Mouse (Mus musculus) kidney, postnatal 10 days (tissue): ENCODE measurements around the gene Neurod2.

ENCODE experiments used
- DNase-seq: peaks from one replicate; pipeline ENCODE4 v3.0.0; 2021; ENCODE audit warnings: mixed read lengths

Neurod2 gene

DNA sequence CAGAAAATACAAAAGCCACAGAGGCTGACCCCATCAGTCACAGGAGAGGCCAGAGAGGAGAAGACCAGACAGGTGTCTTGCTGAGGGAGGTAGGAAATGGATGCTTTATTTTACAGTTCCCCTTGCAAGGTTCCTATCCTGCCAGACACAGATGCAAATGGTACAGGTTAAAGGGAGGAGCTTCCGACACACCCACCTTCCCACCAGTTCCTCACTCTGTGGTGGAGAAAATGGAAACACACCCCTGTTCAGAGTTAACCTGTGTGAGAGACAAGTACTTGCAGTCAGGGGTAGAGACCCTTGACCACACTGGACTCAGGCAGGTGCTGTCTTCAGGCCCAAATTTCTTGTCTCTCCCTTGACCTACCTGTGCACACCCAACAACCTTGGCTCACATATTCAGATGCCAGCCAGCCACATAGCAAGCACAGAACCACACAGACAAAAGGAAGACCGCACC lies 1.3 kb upstream of the Neurod2 start:
- DNase-seq = no peak

DNA sequence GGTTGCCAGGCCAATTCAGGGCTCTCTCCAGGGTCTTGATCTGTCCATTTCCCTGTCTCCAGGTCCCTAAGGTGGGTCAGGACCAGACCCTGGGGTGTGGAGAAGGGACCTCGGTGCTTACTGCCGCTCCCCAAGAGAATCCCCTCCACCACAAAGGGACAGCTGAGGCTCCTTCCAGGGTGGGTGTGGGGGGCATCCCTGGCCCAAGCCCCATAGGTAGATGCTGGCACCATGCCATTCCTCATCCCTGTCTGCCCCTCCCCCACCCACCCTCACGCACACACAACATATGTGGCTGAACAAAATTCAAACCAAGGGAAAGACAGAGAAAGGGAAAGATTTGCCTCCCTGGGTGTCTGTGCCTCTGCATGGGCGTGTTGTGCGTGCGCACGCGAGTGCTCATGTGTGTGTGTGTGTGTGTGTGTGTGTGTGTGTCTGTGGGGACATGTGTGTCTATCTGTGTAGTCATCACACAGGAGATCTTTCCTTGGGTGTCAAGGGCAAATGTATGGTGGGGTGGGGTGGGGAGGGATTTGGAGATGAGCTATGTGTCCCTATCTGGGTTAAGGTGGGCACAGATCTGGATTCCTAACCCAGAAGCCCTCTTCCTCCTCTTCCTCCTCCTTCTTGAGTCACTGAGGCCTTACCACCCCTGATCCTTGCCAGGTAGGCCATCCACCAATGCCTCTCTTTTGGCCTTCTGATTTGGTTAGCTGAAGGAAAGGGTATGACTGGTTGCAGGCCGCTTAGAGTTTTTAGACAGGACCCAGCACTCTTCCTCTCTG lies 704 bp upstream of the Neurod2 start:
- DNase-seq = no peak

DNA sequence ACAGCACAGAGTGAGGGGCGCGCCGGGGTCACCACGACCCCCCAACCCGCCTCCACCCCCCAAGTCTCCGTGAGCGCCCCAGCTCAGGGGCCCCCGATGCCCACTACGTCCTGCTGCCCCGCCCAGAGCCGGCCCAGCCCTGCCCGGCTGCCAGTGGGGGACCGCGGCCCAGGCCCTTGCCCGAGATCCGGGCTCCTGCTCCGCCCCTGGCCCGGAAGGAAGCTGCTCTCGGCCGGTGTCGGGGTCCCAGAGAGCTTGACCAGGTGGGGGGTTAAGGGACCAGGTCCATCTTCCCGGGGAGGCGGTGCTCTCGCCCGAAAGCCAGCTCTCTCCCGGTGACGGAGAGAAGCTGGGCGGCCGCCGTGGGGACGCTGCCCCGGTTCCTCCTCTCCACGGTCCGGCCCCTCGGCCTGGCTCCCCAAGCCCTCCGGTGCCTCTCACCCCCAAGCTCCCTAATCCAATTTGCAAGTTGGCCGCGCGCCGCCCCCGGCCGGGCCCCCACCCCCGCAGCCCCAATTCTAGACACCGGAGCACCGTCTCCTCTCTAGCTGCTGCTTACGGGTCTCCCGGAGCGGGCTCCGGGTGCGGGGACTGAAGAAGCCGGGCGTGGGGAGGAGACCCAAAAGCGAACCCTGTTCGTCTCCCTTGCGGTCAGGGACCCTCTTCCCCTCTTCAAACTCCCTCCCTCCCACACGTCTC lies 928 bp downstream of the Neurod2 start:
- DNase-seq = no peak

- no peak for DNase-seq
These were observed 1.4 kb downstream of the Neurod2 start for GRCm38 (mm10) chr11:98328031-98328370.

DNA sequence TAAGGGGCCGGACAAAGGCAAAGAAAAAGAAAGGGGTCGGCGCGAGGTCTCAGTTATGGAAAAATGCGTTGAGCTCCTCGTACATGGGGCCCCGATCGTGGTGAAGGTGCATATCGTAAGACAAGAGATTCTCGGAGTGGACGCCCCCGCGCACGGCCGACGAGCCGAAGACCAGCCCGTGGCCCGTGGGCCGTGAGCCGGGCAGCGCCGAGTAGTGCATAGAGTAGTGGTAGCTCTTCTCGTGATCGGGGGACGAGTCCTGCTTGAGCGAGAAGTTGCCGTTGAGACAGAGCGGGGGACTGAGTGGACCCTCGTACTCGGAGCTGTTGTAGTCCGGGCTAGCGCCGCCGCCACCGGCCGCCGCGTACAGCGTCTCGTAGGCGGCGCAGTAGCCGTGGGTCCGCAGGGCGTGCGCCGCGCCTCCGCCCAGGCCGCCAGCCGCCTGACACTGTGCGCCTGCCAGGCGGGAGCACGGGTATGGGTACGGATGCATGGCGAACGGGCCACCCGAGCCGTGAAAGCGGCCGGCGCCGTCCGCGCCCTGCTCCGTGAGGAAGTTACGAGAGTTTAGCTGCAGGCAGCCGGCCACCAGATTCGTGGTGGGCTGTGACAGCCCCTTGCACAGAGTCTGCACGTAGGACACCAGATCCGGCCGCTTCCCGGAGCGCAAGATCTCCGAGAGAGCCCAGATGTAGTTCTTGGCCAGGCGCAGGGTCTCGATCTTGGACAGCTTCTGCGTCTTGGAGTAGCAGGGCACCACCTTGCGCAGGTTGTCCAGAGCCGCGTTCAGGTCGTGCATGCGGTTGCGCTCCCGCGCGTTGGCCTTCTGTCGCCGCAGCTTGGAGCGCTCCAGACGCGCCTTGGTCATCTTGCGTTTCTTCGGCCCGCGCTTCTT lies 2.1 kb downstream of the Neurod2 start:
- no peak for DNase-seq

- no peak for DNase-seq
These were observed 2.7 kb downstream of the Neurod2 start for GRCm38 (mm10) chr11:98326741-98327135.

DNA sequence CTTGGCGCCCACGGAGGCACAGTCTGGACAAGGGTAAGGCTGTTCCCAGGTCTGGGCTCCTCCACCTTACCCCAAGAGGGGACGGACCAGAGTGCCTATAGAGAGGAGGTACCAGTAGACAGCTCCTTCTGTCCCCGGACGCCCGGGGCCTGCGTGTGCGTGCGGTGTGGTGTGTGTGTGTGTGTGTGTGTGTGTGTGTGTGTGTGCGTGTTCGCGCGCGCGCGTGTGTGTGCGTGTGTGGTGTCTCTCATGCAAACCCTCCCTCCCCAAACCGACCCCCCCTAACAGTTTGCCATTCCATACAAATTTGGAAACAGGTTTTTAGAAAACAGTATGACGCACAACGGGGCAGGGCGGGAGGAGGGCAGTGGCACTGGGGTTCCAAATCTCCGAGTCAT lies 3.6 kb downstream of the Neurod2 start:
- no peak for DNase-seq

GRCm38 (mm10) chr11:98325191-98325820 lies 4.1 kb downstream of the Neurod2 start:
- DNase-seq = no peak

- DNase-seq = peak; percentile 75
These were observed 5.5 kb downstream of the Neurod2 start for GRCm38 (mm10) chr11:98323933-98324332.

DNA sequence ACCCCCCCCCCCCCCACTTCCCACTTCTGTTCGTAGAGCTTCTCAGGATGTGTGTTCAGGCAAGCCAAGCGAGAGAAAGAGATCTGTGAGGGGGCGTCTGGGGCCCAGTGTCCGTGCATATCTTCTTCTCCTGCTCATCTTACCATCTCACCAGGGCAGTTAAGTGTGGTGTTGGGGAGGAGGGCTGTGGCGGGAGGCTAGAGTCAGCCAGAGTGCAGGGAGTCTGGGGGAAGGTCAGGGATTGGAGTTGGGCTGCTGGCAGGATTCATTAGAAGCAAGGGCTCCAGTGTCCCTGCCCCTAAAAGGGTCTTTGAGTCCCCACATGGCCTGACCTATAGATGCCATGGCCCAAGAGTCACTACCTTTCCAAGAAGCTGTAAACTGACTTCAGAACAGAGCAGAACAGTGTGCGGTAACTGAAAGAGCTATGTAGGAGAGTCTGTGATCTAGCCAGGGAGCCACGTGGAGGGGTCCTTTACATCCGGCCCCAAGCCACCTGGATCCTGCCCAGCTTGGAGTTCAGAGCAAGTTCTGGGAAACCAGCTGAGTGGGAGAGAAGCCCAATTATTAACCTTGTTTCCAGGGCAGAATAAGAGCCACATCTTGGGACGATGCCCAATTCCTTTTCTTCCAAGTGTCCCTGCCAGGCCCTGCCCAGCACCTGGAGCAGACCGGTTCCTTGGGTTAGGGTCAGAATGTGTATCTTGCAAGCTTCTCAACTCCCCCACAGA lies 6.1 kb downstream of the Neurod2 start:
- DNase-seq = no peak

GRCm38 (mm10) chr11:98322159-98322558 lies 7.3 kb downstream of the Neurod2 start:
- no peak for DNase-seq

DNA sequence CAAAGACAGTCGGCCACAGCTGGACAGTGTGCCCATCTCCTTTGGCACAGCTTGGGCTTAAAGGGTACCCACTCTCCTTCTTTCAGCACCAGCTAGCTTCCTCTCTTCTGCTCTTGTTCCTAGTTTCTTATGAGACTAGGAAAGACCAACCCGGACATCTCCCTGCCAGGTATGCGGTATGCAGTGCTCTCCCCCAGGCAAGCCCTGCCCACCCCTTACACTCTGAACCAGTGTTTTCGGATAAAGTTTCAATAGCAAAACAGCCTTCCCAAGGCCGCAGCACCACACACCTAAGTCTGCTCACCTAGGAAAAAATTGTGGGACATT lies 7.8 kb downstream of the Neurod2 start:
- DNase-seq = no peak

DNA sequence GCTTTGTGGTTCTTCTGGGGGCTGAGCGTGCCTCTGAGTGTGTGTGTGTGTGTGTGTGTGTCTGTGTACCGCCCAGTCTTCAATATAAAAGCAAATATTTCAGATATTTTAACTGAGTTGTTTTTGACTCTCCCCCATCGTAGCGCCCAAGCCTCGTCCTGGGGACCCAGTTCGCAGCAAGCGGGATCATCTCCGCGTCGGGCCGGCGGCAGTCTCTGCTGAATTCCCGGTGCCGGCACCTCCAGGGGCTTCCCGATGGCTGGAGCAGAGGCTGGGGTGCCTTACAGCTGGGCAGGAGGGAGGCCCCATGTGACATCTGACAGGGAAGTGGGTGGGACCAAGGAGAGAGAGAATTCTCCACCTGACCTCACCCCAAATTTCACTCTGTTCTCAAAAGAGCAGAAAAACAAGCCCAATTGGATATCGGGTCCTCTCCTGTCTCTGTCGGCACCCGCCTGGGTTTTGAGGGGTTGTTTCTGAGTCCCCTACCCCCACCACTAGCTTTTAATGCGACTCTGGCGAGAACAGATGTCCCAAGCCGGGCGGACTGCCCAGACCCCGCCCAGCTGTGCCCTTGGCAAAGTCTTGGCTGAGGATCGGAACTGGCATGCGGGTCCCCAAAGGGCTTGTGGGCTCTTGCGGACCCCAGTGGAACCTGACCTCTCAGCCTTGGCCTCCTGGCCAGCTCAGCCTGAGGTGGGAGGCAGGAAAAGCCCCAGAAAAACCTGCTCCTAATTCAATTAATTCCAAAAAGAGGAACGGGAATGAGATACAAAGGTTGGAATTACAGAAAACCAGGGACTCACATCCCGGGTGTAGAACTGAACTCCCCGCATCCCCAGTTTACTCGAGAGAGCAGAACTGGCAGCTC lies 8.4 kb downstream of the Neurod2 start:
- no peak for DNase-seq

GRCm38 (mm10) chr11:98320381-98320780 lies 9.1 kb downstream of the Neurod2 start:
- DNase-seq = no peak

- no peak for DNase-seq
These were observed 9.5 kb downstream of the Neurod2 start for GRCm38 (mm10) chr11:98319944-98320343.

DNA sequence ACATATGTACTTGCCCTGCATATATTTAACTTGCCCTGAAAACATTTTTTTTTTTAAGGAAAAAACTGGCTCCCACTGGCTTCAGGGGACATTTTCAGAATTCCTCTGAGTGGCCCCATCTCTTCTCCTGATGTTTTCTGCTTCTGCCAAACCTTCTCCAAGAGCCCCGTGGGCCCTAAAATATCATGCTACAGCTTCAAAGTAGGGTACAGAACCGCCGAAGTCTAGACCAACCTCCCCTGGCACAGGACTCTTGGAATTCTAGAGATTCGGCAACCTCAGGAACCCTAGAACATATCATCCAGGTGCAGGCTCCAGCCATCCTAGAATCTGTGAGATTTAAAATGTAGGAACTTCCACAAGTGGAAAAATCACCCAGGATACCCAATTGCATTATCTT lies 9.9 kb downstream of the Neurod2 start:
- DNase-seq = no peak

GRCm38 (mm10) chr11:98319120-98319519 lies 10.3 kb downstream of the Neurod2 start:
- no peak for DNase-seq

DNA sequence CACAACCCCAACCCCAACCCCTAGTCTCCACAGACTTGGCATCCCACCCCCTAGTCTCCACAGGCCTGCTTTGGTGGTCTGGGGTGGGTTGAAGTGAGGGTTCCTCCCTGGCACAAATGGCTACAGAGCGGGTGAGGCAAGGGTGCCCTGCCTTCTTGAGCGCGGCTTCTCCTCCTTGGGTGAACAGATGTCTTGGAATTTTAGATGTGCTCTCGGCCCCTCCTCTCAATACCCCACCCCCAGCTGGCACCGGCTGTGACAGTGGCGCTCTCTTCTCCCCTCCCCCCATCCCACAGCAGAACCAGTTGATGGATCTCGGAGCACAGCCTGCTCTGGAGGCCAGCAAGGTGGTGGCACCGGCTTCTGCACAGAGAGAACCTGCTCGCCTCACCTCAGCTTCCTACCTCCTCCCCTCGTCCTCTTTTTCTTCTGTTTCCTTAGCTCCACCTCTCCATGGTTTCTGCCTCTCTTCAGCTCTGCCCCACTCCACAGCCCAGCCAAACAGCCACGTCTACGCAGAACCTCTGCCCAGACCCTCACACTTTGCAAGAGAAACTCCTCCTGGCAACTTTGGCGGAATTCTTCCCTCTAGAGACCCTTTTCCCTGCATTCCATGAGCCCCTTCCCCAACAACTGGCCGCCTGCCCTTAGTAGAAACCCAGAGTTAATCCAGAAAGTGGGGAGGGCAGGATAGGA lies 10.9 kb downstream of the Neurod2 start:
- DNase-seq = no peak

DNA sequence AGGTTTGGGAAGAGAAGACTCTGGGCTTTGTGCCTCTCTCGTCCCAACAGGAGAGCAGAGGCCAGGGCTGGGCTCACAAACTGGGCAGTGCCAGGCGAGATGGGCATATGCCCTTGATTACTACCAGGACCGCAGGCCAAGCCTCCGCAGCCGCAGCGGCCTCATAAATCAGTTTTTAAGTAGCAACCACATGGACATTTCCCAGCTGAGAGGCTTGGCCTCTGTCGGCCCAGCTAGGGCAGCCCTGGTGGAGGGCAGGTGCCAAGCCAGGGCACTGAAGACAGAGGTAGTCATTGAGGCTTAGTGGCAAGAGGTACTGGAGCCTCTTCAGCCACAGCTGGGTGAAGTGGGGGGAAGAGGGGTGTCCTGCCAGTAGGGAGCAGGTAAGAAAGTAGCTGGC lies 12.0 kb downstream of the Neurod2 start:
- DNase-seq = no peak

- peak; percentile 89 for DNase-seq
These were observed 15.6 kb downstream of the Neurod2 start for GRCm38 (mm10) chr11:98313790-98314323.
